Mouse (Mus musculus): ENCODE results near the gene AY761185.
"Not testable (repeated sequence)": the region's sequence is repeated elsewhere in the genome, so short reads cannot be mapped to it uniquely, and the experiment has no call there.

The AY761185 gene

GRCm38 (mm10) chr8:20944610-20945009, at the start of gene AY761185:
Gene AY761185, minus strand, starts transcription at chr8:20944710.
- no peak for DNase-seq (ENCODE audit: low spot score)

GRCm38 (mm10) chr8:20994042-20994441, 49.5 kb upstream of the AY761185 start:
- not testable (repeated sequence) for DNase-seq (ENCODE audit: low spot score)

- DNase-seq (ENCODE audit: low spot score) = no peak
These were observed 35.3 kb upstream of the AY761185 start for GRCm38 (mm10) chr8:20979846-20980245.

- no peak for DNase-seq (ENCODE audit: low spot score)
These were observed 20.0 kb upstream of the AY761185 start for GRCm38 (mm10) chr8:20964531-20964930.

GRCm38 (mm10) chr8:20921971-20922370, 22.5 kb downstream of the AY761185 start, which contains the start of gene Gm6040:
Gene Gm6040, minus strand, starts transcription at chr8:20922071.
- no peak for DNase-seq (ENCODE audit: low spot score)

- no peak for DNase-seq (ENCODE audit: low spot score)
These were observed 32.2 kb downstream of the AY761185 start for GRCm38 (mm10) chr8:20912288-20912687.

GRCm38 (mm10) chr8:20908256-20908655, 36.3 kb downstream of the AY761185 start:
- no peak for DNase-seq (ENCODE audit: low spot score)

- no peak for DNase-seq (ENCODE audit: low spot score)
These were observed 37.4 kb downstream of the AY761185 start for GRCm38 (mm10) chr8:20907119-20907518.

GRCm38 (mm10) chr8:20902527-20902926, 42.0 kb downstream of the AY761185 start, which contains the start of gene Gm15056:
Gene Gm15056, minus strand, starts transcription at chr8:20902627.
- DNase-seq (ENCODE audit: low spot score) = no peak

Measured in left cerebral cortex, adult 11 months (tissue).